Mouse (Mus musculus) adrenal gland, adult 8-10 months (tissue): ENCODE data around the gene Colq. TPM values are rescaled to one million over a fixed set of nuclear protein-coding genes. Genes with fewer than 3 reads are reported as not detected.

Source experiments
- DNase-seq: peaks from one replicate; pipeline ENCODE4 v3.0.0; 2022
- total RNA-seq, 4 experiments: library from RNA; stranded (reverse); gene quantifications; 2 replicates each; pipeline ENCODE4 v1.2.4; 2022

The Colq gene
- total RNA-seq, 4 experiments from 2014 or later, result 0.10 TPM; not detected in 3

DNA sequence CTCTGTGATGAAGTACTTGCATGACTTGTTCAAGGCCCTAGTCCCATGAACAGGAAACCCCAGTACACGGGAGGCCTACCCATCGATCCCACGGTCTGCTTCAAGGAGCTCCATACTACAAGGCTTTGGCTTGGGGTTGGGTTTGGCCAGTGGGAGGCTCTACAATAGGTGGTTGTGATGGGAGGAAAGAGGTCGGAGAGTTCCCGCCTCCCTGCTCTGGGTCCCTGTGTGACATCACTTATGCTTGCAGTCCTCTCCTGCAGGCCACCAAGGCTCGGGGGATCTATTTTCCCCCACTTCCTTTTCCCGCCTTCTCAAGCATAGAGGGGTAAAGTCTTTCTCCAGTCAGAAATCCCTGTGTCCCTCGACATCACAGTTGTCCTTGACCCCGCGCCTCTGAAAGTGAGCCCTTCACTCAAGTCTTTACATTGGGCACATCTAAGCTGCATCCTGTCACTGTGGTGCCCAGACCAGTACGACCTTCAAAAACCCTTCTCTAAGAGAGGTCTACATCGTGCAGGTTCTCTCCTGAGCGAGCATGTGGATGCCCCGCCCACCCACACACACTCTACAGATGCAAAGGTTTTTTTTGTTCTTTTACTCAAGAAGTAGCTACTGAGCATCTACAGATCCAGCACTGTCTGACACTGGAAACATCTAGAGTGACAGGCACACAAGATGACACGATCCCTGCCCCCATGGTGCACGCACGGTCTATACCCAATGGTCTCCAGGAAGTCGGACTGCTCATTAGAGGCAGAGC is 16.1 kb downstream of the Colq start:
- no peak for DNase-seq

DNA sequence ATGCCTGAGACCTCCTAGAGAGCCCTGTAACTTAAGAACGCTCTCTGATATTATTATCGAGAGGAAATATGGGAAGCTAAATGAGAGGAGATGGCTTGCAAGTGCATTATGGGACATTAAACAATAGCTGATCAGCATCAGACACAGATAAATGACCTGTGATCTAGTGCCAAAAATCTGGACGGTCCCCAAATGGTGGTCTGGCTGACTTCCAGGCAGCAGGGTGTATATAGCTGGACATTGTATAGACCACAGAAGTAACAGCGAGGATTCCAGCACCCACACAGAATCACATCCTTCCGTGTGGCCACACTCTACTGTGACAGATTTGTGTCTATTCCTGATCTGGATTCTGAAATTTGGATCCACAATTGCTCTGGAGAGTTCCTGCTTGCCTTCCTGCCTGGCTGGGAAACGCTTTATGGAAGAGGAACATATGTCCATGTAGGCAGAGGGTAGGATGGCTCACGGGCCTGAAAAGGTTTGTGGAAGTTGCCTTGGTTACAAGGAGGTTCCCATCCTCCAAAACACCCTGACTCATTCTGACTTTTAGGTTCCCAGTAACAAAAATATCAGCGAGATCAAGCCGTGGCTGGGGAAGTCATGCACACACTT is 18.5 kb downstream of the Colq start:
- no peak for DNase-seq

- no peak for DNase-seq
Measured at GRCm38 (mm10) chr14:31571419-31571818, 19.7 kb downstream of the Colq start.

DNA sequence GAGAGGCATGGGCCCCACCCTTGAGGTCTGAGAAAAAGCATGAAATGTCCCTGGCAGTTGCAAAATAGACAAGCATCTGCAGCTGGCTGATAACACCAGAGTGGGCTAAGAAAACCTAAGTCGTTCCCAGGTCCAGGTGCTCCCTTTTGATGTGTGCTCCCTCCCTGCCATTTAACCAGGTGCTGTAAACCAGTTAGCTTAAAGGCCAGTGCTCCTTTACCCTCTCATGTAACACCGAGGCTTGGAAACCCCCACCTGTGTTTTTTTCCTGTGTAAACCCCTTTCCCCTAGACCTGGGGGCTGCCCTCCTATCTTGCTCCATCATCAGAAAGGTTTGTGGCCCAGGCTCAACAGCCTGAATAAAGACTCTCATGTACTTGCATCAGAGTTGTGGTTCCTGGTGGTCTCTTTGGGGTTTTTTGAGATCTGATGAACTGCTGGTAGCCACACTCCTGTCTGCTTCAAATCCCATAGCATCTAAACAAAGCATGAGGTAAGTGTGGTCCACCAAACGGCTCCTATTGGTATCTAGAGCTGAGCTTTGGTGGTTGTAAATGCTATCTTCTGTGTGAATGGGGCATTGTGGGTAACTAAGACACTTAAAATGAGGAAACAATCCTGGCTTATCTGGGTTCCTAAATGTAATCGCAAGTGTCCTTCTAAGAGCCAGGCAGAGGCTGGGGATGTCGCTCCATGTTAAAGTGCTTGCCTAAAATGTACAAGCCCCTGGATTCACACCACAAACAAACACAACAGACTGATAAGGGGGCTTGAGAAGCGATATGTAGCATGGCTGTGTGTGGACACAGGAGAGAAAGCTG is 20.8 kb downstream of the Colq start:
- DNase-seq, result no peak

- DNase-seq, result no peak
Measured at GRCm38 (mm10) chr14:31569151-31569631, 22.0 kb downstream of the Colq start.

- no peak for DNase-seq
Measured at GRCm38 (mm10) chr14:31565478-31566212, 25.5 kb downstream of the Colq start.

DNA sequence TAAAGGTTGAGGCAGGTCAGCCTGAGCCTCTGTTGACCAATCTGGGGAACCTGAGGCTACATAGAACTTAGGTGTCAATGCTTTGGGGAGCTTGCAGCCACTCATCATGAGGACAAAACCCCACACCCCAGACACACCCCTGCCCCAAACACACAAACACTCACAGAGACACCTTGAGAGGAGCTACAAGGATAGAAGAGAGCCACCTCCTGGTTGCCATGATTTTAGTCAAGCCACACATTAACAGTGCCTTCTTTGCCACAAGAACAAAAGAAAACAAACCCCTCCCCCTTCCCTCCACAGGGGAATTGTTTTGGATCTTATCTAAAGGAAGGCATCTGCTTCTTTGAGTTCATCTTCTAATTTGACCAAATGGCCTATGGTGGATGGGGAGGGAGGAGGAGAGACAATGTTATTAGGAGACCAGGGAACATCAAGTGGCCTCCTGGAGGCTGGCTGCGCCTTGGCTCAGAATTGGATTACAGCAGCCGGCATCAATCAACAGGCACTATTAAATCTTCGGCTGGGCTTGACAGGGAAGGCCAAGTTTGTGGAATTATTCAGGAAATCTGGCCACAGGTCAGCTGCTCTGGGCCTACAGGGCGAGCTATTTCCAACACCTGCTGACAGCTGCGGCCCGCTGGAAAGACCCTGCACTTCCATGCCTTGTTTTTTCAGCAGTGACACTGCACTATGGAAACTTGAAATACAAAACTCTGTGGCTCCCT is 26.5 kb downstream of the Colq start:
- peak; percentile 71 for DNase-seq

DNA sequence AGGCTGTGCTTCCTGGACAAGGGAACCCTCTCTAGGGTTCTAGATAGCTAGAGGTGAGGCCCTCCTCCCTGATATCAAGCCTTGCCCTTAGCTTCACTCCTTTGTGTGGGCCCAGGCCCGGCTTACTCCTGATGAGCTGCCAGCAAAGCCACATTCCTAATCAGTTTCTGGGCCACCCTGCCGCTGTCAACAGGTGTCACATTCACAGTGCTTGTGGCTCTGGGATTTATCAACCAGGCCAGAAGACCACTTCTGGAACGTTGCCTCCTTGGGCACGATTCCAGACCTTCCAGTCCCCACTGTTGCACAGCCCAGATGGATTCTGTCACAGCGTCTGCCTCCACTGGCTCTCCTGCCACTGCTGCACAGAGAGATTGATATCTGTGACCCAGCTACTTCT is 30.3 kb downstream of the Colq start:
- no peak for DNase-seq

GRCm38 (mm10) chr14:31559216-31559615 is 31.9 kb downstream of the Colq start:
- no peak for DNase-seq

DNA sequence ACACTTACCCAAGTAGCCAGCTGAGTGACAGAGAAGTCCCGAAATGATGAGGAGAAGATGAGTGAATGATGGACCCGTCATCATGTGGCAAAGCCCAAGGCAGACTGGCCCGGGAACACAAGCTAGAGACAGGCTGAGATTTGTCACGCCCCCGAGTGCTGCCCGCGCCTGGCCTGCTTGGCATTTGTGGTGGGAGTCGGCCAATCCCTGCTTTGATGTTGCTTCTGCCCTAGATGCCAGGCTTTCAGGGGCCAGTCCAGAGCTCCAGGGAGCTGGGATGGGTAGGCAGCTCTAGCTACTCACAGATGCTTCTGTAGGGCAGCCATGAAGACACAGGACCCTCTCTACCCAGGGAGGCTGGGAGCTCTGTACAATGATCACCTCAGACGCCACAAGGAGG is 33.4 kb downstream of the Colq start:
- DNase-seq, result no peak

DNA sequence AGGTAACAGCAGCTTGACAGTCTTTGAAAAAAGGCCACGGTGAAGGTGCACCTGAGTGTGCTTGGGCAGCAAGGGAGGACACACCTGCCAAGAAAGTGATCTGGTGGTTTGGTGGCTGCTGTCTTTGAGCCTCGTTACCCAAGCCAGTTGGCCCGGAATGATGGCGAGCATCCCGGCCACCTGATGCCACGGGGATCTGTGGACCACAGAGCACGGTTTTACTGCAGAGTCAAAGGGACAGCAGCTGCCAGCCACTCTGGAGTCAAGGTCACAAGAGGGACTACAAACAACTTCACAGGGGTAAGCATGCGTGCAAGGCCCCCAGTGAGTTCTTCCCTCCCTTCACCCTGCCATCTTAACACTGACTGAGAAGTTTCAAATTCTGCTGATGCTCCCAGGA is 33.9 kb downstream of the Colq start:
- DNase-seq, result no peak

DNA sequence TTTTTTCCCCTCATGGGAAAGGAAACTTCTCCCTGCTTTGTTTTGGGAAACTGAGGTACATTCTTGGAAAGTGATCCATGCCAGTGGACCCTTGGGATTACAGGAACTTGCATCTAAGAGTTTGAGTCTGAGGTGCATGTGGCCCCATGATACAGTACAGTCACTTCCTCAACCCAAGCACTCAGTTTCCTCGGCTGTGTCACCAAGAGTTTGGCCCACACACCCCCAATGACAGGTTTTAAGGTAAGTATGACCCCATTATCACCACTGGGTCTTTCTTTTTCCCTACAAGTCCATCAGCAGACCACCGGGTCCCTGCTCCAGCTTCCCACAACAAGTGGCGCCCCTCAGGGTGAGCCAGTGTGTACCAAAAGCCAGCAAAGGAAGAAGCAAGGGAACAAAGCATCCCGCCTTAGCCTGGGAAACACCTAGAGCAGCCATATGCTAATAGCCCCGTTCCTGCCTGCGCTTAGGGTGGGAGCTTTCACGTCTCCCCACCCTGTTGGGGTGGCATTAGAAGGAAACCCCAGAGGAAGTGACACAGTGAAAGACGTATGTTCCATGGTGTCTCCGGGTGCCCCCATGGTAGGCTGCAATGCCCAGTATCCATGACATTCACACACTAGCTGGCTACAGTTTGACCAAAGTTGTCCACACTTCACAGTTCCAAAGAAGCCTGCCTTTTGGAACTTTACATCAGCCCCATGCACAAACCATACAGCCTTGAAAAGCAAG is 34.5 kb downstream of the Colq start:
- DNase-seq, result no peak

GRCm38 (mm10) chr14:31555963-31556434 is 35.1 kb downstream of the Colq start:
- DNase-seq, result no peak

GRCm38 (mm10) chr14:31555021-31555420 is 36.1 kb downstream of the Colq start:
- DNase-seq, result no peak

DNA sequence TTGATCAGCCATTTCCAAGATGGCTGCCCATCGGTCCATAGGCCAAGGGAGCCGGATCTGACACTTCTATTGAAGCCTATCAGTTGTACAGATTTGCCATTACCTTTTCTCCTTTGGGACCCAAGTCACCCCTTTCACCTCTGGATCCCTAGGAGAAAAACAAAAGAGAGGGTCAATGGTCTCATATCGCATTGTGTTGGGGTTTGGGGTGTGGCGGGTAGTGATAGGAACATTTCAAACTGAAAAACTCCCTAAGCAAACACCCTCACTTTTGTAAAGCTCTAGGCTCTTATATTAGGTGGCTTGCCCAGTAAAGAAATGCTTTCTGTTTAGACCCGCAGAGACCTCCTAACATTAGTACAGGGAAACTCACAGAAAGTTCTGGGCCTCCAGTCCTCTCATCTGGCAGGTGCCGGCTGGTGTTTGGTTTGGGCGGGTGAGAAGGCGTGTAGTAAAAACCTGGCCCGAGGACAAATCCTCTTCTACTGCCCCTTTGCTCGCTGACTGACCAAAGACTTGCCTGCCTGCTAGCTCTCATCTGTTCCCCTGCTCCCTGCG is 47.2 kb downstream of the Colq start:
- DNase-seq, result no peak

DNA sequence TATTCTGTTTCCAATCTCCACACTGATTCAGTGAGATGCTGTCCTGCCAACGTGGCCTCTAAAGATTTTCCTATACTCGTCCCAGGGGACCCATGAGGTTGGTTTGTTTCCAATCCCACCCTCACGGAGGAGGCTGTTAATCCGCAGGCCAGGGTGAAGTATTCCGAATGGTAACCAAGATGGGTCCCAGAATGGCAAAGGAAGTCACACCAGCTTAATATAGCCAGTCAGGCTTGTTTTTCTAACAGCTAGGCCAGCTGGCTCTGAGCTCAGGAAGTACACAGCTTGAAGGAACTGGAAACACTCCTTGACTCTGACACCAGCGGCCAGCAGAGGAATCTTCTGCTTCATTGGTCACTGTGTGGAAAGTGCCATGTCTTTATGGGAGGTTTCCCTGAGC is 53.8 kb downstream of the Colq start:
- no peak for DNase-seq

DNA sequence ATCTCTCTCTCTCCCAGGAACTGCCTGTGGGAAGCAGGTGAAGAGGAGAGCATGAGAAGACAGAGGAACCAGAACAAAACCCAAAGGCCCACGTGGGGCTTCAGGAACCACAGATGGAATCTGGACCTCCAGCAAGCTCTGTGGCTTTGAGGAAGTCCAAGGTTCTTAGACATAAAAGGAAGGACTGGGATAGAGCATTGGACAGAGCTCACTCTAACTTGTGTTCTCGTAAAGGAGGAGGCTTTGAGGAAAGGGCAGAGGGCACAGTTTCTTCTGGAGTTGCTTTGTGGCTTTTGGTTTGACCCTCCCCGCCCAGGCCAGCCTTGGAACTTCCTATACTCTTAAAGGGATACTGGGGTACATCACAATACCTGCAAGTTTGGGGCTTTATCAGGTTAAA is 58.5 kb downstream of the Colq start:
- DNase-seq, result no peak

DNA sequence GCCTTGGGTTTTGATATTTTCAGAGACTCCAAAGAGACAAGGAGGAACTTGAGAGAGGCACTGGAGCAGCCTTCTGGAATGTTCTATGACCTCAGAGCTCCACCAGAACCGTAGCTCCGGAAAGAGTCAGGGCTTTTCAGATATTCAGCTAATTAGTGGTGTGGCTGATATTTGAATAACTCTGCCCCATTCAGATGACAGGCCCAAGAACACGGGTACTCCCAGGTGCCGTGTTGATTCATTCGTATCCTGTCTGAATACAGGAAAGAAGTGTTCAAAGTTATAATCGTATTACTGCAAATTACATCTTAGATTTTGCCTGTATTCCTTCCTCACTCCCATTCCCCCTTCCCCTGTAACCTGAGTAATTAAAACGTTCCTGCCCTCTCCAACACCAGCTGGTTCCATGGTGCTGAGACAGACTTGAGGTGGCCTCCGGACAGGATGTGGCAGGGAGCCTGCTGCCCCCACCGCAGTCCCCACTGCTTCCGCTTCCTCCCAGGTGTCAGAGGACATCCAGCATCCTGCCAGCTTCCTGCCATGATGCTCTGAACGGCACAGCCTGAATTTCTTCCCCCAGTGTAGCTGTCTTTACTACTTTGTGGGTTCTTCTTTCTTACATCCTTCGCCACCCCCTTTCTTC is 59.5 kb downstream of the Colq start:
- DNase-seq, result no peak

DNA sequence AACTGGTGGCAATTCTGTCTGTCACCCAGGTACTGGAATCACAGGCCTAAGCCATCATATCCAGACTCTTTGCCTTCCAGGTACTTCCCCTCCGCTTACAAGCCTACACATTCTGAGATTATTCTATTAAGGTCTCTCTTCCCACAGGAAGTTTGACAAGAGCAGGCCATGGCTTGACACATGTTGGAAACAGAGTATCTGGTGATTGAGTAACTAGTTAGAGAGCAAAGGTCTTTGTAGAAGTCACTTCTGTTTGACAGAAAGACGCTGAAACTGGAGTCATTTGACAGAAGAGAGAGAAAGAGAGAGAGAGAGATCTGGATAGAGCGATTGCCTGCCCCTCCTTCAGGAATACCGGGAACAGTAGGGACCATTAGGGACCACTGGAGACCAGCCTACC is 60.3 kb downstream of the Colq start:
- DNase-seq, result no peak
